Mouse (Mus musculus): Measurements from ENCODE around the gene Hs2st1.

GRCm38 (mm10) chr3:144610759-144611158, 40.8 kb upstream of the Hs2st1 start:
- TF ChIP-seq CTCF (IDR thresholded peaks at IDR 0.05; ENCODE audit: low read depth), result no peak
- TF ChIP-seq EP300 (optimal IDR thresholded peaks at IDR 0.05), result no peak

All from stomach, postnatal 0 days (tissue).